Mouse (Mus musculus) MEL (cell line): ENCODE measurements at regions not wholly inside any gene's neighbourhood (a gene's known extent, or its start where the extent isn't known, plus 50 kb on each side); places are given as distances from the start of the nearest gene placed in this dataset.
"Not testable (repeated sequence)": the region's sequence is repeated elsewhere in the genome, so short reads cannot be mapped to it uniquely, and the experiment has no call there.

Experiments
- DNase-seq: peaks from one replicate; pipeline ENCODE4 v3.0.0; 2011; ENCODE audit warnings: low read depth, low spot score
- H3K27ac ChIP-seq: 2 replicates; pipeline ENCODE4 v1.5.1; 2012; ENCODE audit warnings: low read depth, mild to moderate bottlenecking, control low read depth, low read length, moderate library complexity; ENCODE audit not compliant: control insufficient read depth
- H3K27me3 ChIP-seq, 2 experiments: fragments of 150-350 bp in 1 of 2; sonication (generic) in 1 of 2; 2 replicates each; pipeline ENCODE4 v1.6.1; 2012; ENCODE audit warnings: low read length in 2 of 2, mild to moderate bottlenecking in 2 of 2, improper control_type of control experiment in 1 of 2, moderate library complexity in 1 of 2; ENCODE audit not compliant: insufficient read depth in 2 of 2, control insufficient read depth in 1 of 2
- H3K36me3 ChIP-seq, 2 experiments: 2 replicates each; pipeline ENCODE4 v1.6.1; 2012 to 2014; ENCODE audit warnings: low read length in 2 of 2, improper control_type of control experiment in 1 of 2, inconsistent platforms in 1 of 2, mild to moderate bottlenecking in 1 of 2; ENCODE audit not compliant: insufficient read depth in 2 of 2, control insufficient read depth in 1 of 2
- H3K4me1 ChIP-seq, 2 experiments: fragments of 150-350 bp in 1 of 2; sonication (generic) in 1 of 2; 2 replicates each; pipeline ENCODE4 v1.6.1; 2012; ENCODE audit warnings: low read length in 2 of 2, improper control_type of control experiment in 1 of 2, mild to moderate bottlenecking in 1 of 2; ENCODE audit not compliant: insufficient read depth in 2 of 2, control insufficient read depth in 1 of 2
- H3K4me3 ChIP-seq, 2 experiments: fragments of 150-350 bp in 1 of 2; sonication (generic) in 1 of 2; 2 replicates each; pipeline ENCODE4 v1.5.1; 2012; ENCODE audit warnings: low read depth in 2 of 2, low read length in 2 of 2, mild to moderate bottlenecking in 2 of 2, moderate library complexity in 2 of 2, control low read depth in 1 of 2, improper control_type of control experiment in 1 of 2; ENCODE audit not compliant: control insufficient read depth in 1 of 2, insufficient read depth in 1 of 2
- H3K79me2 ChIP-seq: 2 replicates; pipeline ENCODE4 v1.6.1; 2012; ENCODE audit warnings: mild to moderate bottlenecking, low read length, moderate library complexity; ENCODE audit not compliant: control insufficient read depth, poor library complexity, insufficient read depth
- H3K9ac ChIP-seq: 2 replicates; pipeline ENCODE4 v1.6.1; 2012; ENCODE audit warnings: low read depth, mild to moderate bottlenecking, control low read depth, low read length, moderate library complexity; ENCODE audit not compliant: control insufficient read depth, poor library complexity, severe bottlenecking
- H3K9me3 ChIP-seq: fragments of 150-350 bp; sonication (generic); replicated peaks from 2 replicates; pipeline ENCODE4 v1.6.1; 2012; ENCODE audit warnings: mild to moderate bottlenecking, low read length, improper control_type of control experiment, moderate library complexity; ENCODE audit not compliant: insufficient read depth
- CHD2 ChIP-seq: IDR thresholded peaks from 2 replicates; pipeline ENCODE4 v1.6.1; 2011; ENCODE audit warnings: low read length, improper control_type of control experiment
- CTCF ChIP-seq, 3 experiments: IDR thresholded peaks in 2 of 3; conservative IDR thresholded peaks in 1 of 3; 2 replicates each; pipeline ENCODE4 v1.5.1; 2011 to 2012; ENCODE audit warnings: low read length in 3 of 3, low read depth in 2 of 3, mild to moderate bottlenecking in 2 of 3, improper control_type of control experiment in 1 of 3, inconsistent platforms in 1 of 3, mixed read lengths in 1 of 3, moderate library complexity in 1 of 3; ENCODE audit not compliant: control insufficient read depth in 1 of 3, insufficient read depth in 1 of 3, poor library complexity in 1 of 3, severe bottlenecking in 1 of 3
- E2F4 ChIP-seq: IDR thresholded peaks from 2 replicates; pipeline ENCODE4 v1.6.1; 2011; ENCODE audit warnings: low read depth, low read length, improper control_type of control experiment, borderline replicate concordance
- GABPA ChIP-seq: IDR thresholded peaks from 2 replicates; pipeline ENCODE4 v1.6.1; 2012; ENCODE audit warnings: low read depth, mild to moderate bottlenecking, inconsistent platforms, low read length, improper control_type of control experiment, moderate library complexity
- GATA1 ChIP-seq: IDR thresholded peaks from 2 replicates; pipeline ENCODE4 v1.6.1; 2011; ENCODE audit warnings: low read depth, low read length, improper control_type of control experiment
- MAX ChIP-seq: IDR thresholded peaks from 2 replicates; pipeline ENCODE4 v1.6.1; 2011; ENCODE audit warnings: low read length, improper control_type of control experiment
- NRF1 ChIP-seq: IDR thresholded peaks from 2 replicates; pipeline ENCODE4 v1.6.1; 2014; ENCODE audit warnings: low read depth, mild to moderate bottlenecking, inconsistent platforms, low read length, improper control_type of control experiment, moderate library complexity; ENCODE audit not compliant: poor library complexity, insufficient read depth, severe bottlenecking
- RAD21 ChIP-seq: IDR thresholded peaks from 2 replicates; pipeline ENCODE4 v1.6.1; 2011; ENCODE audit warnings: mild to moderate bottlenecking, low read depth, low read length, improper control_type of control experiment
- TBP ChIP-seq: IDR thresholded peaks from 2 replicates; pipeline ENCODE4 v1.8.0; 2011; ENCODE audit warnings: low read depth, low read length, improper control_type of control experiment
- TCF12 ChIP-seq: IDR thresholded peaks from 2 replicates; pipeline ENCODE4 v1.6.1; 2014; ENCODE audit warnings: low read depth, mild to moderate bottlenecking, inconsistent platforms, low read length, improper control_type of control experiment, moderate library complexity
- UBTF ChIP-seq: IDR thresholded peaks from 2 replicates; pipeline ENCODE4 v1.6.1; 2012; ENCODE audit warnings: low read depth, mild to moderate bottlenecking, inconsistent platforms, low read length, improper control_type of control experiment, moderate library complexity, borderline replicate concordance; ENCODE audit not compliant: insufficient read depth
- ZC3H11A ChIP-seq: IDR thresholded peaks from 2 replicates; pipeline ENCODE4 v1.6.1; 2012; ENCODE audit warnings: low read depth, mild to moderate bottlenecking, inconsistent platforms, low read length, improper control_type of control experiment
- ZKSCAN1 ChIP-seq: IDR thresholded peaks from 2 replicates; pipeline ENCODE4 v1.6.1; 2012; ENCODE audit warnings: low read depth, mild to moderate bottlenecking, inconsistent platforms, low read length, improper control_type of control experiment, moderate library complexity
- ZNF384 ChIP-seq: IDR thresholded peaks from 2 replicates; pipeline ENCODE4 v1.6.1; 2012; ENCODE audit warnings: low read depth, mild to moderate bottlenecking, inconsistent platforms, low read length, improper control_type of control experiment

DNA sequence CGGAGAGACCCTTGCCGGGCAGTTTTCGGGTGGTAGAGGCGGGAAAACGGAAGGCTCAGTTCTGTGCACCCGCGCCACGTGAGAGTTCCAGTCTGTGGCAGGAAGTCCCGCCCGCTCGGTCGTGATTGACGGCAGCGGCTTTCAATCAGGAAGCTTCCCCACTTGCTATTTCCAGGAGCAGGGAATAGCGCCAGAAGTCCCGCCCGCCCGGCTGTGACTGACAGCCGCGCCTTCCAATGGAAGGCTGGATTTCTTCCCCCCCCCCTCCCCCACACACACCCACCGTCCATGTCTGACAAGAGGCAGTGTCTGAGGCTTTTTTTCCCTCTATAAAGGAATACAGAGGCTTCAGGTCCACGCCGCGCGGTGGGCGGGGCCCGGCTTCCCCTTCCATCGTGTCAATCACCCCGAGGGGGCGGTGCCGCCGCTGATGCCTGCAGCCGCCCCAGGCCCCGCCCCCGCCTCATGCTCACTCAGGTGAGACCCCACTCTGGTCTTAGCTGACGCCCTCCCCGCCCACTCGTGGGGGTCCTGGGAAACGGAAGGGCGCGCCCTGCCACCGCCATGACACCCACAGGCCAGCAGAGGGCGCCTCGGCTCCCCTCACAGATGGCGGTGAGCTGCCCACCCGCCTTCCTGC lies 2590.2 kb downstream of the Gm37988 start (continued):
- TF ChIP-seq ZKSCAN1 (no peak), GABPA (no peak), UBTF (no peak), MAX (peak; percentile 82), RAD21 (peak; percentile 28), TBP (no peak), NRF1 (no peak), E2F4 (no peak), TCF12 (0 out of 2 replicates have a peak, but pooled peaks have one; percentile 10), CHD2 (peak; percentile 91), ZC3H11A (no peak), CTCF (IDR thresholded peaks at IDR 0.05 in 2 of 3, conservative IDR thresholded peaks at IDR 0.05 in 1 of 3; ENCODE audit: control insufficient read depth in 1 of 3, insufficient read depth in 1 of 3, low read depth in 2 of 3, low read length in 3 of 3, poor library complexity in 1 of 3, severe bottlenecking in 1 of 3) (peak in 2 of 3 experiments; percentile 55 to 85; a peak in 5 of 6 replicates)
- TF ChIP-seq, all 39 proteins: peak for 17

GRCm38 (mm10) chr1:7398678-7399218 lies 2591.1 kb downstream of the Gm37988 start:
- peak overlapping the region; percentile 54 for H3K9ac ChIP-seq
- DNase-seq: no peak
- no peaks in the 10 kb centered on the region for H3K27me3 ChIP-seq
- peak overlapping the region; percentile 58 to 70 for H3K4me3 ChIP-seq
- H3K79me2 ChIP-seq: no peaks in the 10 kb centered on the region; the same call in 1 of the 2 replicates
- TF ChIP-seq ZNF384: peak; percentile 72
- no peak for TF ChIP-seq TBP
- TF ChIP-seq, all 39 proteins: peak for 1
- H3K4me1 ChIP-seq: no peaks in the 10 kb centered on the region
- H3K27ac ChIP-seq: no peak overlapping the region
- H3K36me3 ChIP-seq: no peaks in the 10 kb centered on the region
- no peaks in the 10 kb centered on the region for H3K9me3 ChIP-seq

DNA sequence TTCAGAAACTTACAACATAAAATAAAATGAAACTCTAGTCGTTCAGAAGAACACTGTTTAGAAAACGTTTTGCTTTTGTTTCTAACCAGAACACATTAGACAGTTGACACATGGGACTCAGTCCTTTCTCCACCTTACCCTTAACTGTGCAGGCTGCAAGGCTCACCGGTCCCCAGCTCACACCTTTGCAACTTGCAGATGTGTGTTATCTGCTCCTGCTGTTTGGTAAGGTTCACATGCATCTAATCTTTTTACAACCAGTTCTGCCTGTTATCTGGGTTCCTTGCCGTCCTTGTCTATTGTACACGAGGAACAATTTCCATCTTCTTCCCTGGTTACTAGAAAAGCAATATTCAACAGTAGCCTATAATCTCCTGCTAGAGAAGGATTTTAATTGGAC lies 2598.0 kb downstream of the Gm37988 start:
- not testable (repeated sequence) for H3K4me3 ChIP-seq, H3K9ac ChIP-seq, H3K36me3 ChIP-seq, DNase-seq, H3K79me2 ChIP-seq, H3K4me1 ChIP-seq, H3K27ac ChIP-seq, H3K27me3 ChIP-seq, H3K9me3 ChIP-seq
- peak; percentile 24; the same call in 1 of the 2 replicates for TF ChIP-seq GATA1
